Mouse (Mus musculus) thymus, adult 2 months (tissue): ENCODE results near the gene Plekha6.

Source experiments
- CTCF ChIP-seq: fragments of 200-500 bp; IDR thresholded peaks from 2 replicates; pipeline ENCODE4 v1.5.1; 2012; ENCODE audit warnings: mild to moderate bottlenecking, control low read depth, low read length, moderate library complexity, borderline replicate concordance; ENCODE audit not compliant: control insufficient read depth, poor library complexity, insufficient read depth; ENCODE audit errors: extremely low read depth
- POLR2A ChIP-seq: fragments of 200-500 bp; IDR thresholded peaks from 2 replicates; pipeline ENCODE4 v1.6.1; 2012; ENCODE audit warnings: mild to moderate bottlenecking, low read length, control low read depth, moderate library complexity; ENCODE audit not compliant: control insufficient read depth, poor library complexity, insufficient read depth; ENCODE audit errors: extremely low read depth

DNA sequence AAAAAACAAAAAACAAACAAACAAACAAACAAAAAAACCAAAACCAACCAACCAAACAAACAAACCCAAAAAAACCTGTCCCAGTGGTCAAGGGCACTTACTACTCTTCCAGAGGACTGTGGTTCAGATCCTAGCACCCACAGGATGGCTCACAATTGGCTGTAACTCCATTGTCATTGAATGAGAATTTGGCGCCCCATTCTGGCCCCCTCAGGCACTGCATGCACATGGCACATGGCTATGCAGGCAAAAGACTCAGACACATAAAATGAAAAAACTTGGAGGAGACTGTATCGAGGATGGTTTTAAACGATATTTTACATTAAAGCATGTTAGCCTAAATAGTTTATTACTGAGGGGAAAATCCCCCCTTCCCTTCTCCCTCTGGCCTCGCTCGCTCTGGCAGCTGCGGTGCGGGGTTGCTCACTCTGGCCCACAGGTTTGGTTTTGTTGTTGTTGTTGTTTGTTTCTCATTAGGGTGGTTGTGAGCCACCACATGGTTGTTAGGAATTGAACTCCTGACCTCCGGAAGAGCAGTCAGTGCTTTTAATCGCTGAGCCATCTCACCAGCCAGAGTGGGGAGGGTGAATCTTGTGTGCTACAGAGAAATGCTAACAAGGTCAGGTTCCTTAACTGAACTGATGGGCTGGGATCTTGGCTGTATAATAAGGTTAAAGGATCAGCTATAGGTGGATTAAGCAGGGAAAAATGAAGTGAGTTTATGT is 38.2 kb upstream of the Plekha6 start:
- TF ChIP-seq CTCF, result no peak
- no peak for TF ChIP-seq POLR2A
